ENCODE assay signal across 8 mouse cellular contexts in genomic region chr6:48745959-48746889, GRCm38 (mm10). TPM values are rescaled to one million over a fixed set of nuclear protein-coding genes. Genes with fewer than 3 reads are reported as not detected.
DNase-seq lines count a peak whose midpoint lies in the region; ATAC-seq lines count a peak whose summit lies in the region.

Gimap5 (plus strand) TSS chr6:48746197.

- H3K36me3 ChIP-seq in heart, embryonic 12.5 days: no peaks in the 10 kb centered on the region
- H3K36me3 ChIP-seq in kidney, embryonic 15.5 days: no peaks in the 10 kb centered on the region
- peaks cover 19% of the 10 kb centered on the region for H3K36me3 ChIP-seq in splenic B cell, adult 2 months (ENCODE audit: control insufficient read depth, insufficient read depth, low read length, poor library complexity, severe bottlenecking)

- ATAC-seq in heart, embryonic 12.5 days (ENCODE audit: insufficient number of reproducible peaks, low FRiP score): peak; percentile 72
- ATAC-seq in kidney, embryonic 15.5 days (replicated peaks; ENCODE audit: low FRiP score): peak; percentile 12; the same call in 1 of the 2 replicates

- H3K4me3 ChIP-seq in brown adipose tissue, adult 24 weeks (ENCODE audit: insufficient read depth, low read depth, low read length): peak within 1 kb of the TSS; percentile 64
- peak within 1 kb of the TSS; percentile 30 for H3K4me3 ChIP-seq in heart, embryonic 12.5 days
- peak within 1 kb of the TSS; percentile 20 for H3K4me3 ChIP-seq in kidney, embryonic 15.5 days (replicated peaks)

- peak within 1 kb of the TSS; percentile 96 for H3K27ac ChIP-seq in brown adipose tissue, adult 24 weeks (replicated peaks; ENCODE audit: low read depth, low read length)
- peak within 1 kb of the TSS; percentile 88 for H3K27ac ChIP-seq in heart, embryonic 12.5 days (ENCODE audit: poor library complexity, severe bottlenecking)
- H3K27ac ChIP-seq in kidney, embryonic 15.5 days: peak within 1 kb of the TSS; percentile 69

- peaks cover 12% of the 10 kb centered on the region for H3K4me1 ChIP-seq in brown adipose tissue, adult 24 weeks (ENCODE audit: control insufficient read depth, insufficient read depth, insufficient read length, low read length)
- peaks cover 21% of the 10 kb centered on the region for H3K4me1 ChIP-seq in heart, embryonic 12.5 days (replicated peaks)
- H3K4me1 ChIP-seq in kidney, embryonic 15.5 days: peaks cover 19% of the 10 kb centered on the region

- H3K9ac ChIP-seq in heart, embryonic 12.5 days: peak within 1 kb of the TSS; percentile 48; the same call in 1 of the 2 replicates
- no peak within 1 kb of the TSS for H3K9ac ChIP-seq in kidney, embryonic 15.5 days

- H3K9me3 ChIP-seq in heart, embryonic 12.5 days (replicated peaks): no peaks in the 10 kb centered on the region
- H3K9me3 ChIP-seq in kidney, embryonic 15.5 days (replicated peaks): no peaks in the 10 kb centered on the region

- H3K4me2 ChIP-seq in heart, embryonic 12.5 days: peak within 1 kb of the TSS; percentile 50
- peak within 1 kb of the TSS; percentile 28 for H3K4me2 ChIP-seq in kidney, embryonic 15.5 days

- DNase-seq in urinary bladder, postnatal 14 days (ENCODE audit: low spot score): peak; percentile 27
- no peak for DNase-seq in urinary bladder, postnatal 10 days (ENCODE audit: low spot score)
- DNase-seq in lung, postnatal 25 days (ENCODE audit: low spot score): peak; percentile 85
- DNase-seq in splenic B cell, adult 2 months (ENCODE audit: low read depth, low spot score): peak; percentile 87
- DNase-seq in right cerebral cortex, adult 18-20 months: no peak

- WGBS in heart, embryonic 12.5 days: 30% methylated on average over 16 of the region's 16 CpGs
- 42% methylated on average over 16 of the region's 16 CpGs for WGBS in kidney, embryonic 15.5 days

- H3K27me3 ChIP-seq in heart, embryonic 12.5 days (replicated peaks): peaks cover 33% of the 10 kb centered on the region
- H3K27me3 ChIP-seq in kidney, embryonic 15.5 days: peaks cover 34% of the 10 kb centered on the region
- no peaks in the 10 kb centered on the region for H3K27me3 ChIP-seq in splenic B cell, adult 2 months (ENCODE audit: control insufficient read depth, insufficient read depth, low read length, poor library complexity, severe bottlenecking)

RNA-seq across cellular contexts. Expression of gene Gimap5, which starts in this region (rescaled TPM):
- polyA plus RNA-seq in brown adipose tissue, adult 24 weeks (2012; ENCODE audit: insufficient read depth, insufficient read length, missing spikeins): 2.2 and 2.5 TPM in 2 replicates
- polyA plus RNA-seq in heart, embryonic 12.5 days (2016; fragmentation: Nextera tagmentation; extraction: Ambion mirVana): 5.3 and 6.9 TPM in 2 replicates
- polyA plus RNA-seq in kidney, embryonic 15.5 days (2015; fragmentation: Nextera tagmentation; extraction: Ambion mirVana): 16.4 and 16.5 TPM in 2 replicates

Comparison
In these comparisons a context has a peak if more than half of its experiments do, and no peak if none do; other contexts are left out.
1. DNase-seq: peak in urinary bladder, postnatal 14 days (single experiment), lung, postnatal 25 days (single experiment) and splenic B cell, adult 2 months (single experiment); none in urinary bladder, postnatal 10 days (single experiment) and right cerebral cortex, adult 18-20 months (single experiment).
2. Peak in every context shown above with its lines, with median percentiles within 50 percentile points of each other: H3K27ac ChIP-seq and H3K4me3 ChIP-seq.